Mouse (Mus musculus) effector memory CD4-positive, alpha-beta T cell, adult 5 months (primary cell): Measurements from ENCODE around the gene Ms4a3. TPM values are rescaled to one million over a fixed set of nuclear protein-coding genes. Genes with fewer than 3 reads are reported as not detected.

Experiments used
- polyA plus RNA-seq: library from polyadenylated mRNA; unstranded; fragments of 100-300 nt; shearing (Covaris generic); gene quantifications from one replicate; pipeline ENCODE4 v1.2.1, GENCODE M21; 2017

The Ms4a3 gene
- polyA plus RNA-seq: not detected

DNA sequence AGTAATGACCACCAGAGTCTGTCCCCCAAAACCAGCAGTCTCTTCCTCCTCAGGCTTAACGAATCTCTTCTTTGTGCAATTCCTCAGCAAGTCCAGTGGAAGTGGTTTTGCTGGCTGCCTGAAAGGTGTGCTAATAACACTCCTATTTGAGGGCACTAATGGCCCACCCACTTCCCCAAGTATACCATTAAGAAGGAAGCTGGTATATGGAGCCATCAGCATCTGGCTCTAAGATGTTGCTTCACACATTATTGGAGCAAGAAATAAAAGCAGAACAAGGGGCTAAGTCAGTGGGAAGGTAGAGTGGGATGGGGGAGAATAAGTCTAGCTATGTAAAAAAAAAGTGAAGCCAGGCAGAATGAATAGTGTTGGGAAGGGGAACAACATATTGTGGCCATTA, at the start of gene Ms4a3:
Ms4a3 (minus strand) TSS at position 120 of the 400 bp plus-strand sequence.

GRCm38 (mm10) chr19:11660459-11660858, 19.8 kb upstream of the Ms4a3 start, which contains the start of gene Oosp2:
Gene Oosp2, minus strand, starts transcription at chr19:11660559.

GRCm38 (mm10) chr19:11623551-11623950, 17.1 kb downstream of the Ms4a3 start, which contains the start of gene Ms4a2:
Gene Ms4a2, minus strand, starts transcription at chr19:11623719.

DNA sequence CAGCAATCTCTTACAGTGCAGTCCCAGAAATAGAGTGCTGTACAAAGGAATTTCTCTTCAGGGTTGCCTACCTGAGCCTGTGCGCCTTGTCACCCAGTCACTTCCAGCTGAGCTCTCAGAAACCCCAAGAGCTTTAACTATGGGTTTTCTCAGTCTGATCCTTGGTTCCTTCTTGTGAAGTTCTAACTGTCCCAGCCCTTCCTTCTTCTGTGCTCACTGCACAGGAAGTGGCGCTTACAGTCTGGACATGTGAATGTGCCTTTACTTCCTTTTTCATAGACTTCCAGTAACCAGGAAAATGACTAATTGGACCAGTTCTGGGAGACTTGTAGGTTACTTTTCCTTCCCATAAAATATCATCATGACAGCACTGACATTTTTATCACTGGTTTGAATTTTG, 36.0 kb downstream of the Ms4a3 start, which contains the start of gene Ms4a6d:
Ms4a6d (minus strand) TSS at position 247 of the 400 bp plus-strand sequence.

Other genes starting within 250 kb of the Ms4a3 start
- 109 TPM for gene Ms4a4c, start 236.1 kb downstream of the Ms4a3 start, polyA plus RNA-seq
- gene Ms4a4b, start 197.3 kb downstream of the Ms4a3 start, polyA plus RNA-seq: 2,305 TPM
- 11.8 TPM for gene Ms4a6c, start 171.5 kb downstream of the Ms4a3 start, polyA plus RNA-seq
- 441 TPM for gene Gm8369, start 154.9 kb downstream of the Ms4a3 start, polyA plus RNA-seq
- gene Ms4a6b, start 124.3 kb downstream of the Ms4a3 start, polyA plus RNA-seq: 579 TPM
- 0.66 TPM for gene Ms4a4d, start 104.0 kb downstream of the Ms4a3 start, polyA plus RNA-seq
- 16.2 TPM for gene Ms4a6d, start 36.0 kb downstream of the Ms4a3 start, polyA plus RNA-seq
- not detected for gene Ms4a2, start 17.1 kb downstream of the Ms4a3 start, polyA plus RNA-seq
- gene Oosp2, start 19.7 kb upstream of the Ms4a3 start, polyA plus RNA-seq: not detected
- gene Oosp1, start 50.3 kb upstream of the Ms4a3 start, polyA plus RNA-seq: not detected
- gene Oosp3, start 56.2 kb upstream of the Ms4a3 start, polyA plus RNA-seq: 0.64 TPM
- not detected for gene Gif, start 106.7 kb upstream of the Ms4a3 start, polyA plus RNA-seq
- gene Mrpl16, start 129.5 kb upstream of the Ms4a3 start, polyA plus RNA-seq: 34.4 TPM
- 1.6 TPM for gene Stx3, start 178.6 kb upstream of the Ms4a3 start, polyA plus RNA-seq
- gene Olfr1417, start 198.4 kb upstream of the Ms4a3 start, polyA plus RNA-seq: not detected
- gene Olfr1418, start 220.2 kb upstream of the Ms4a3 start, polyA plus RNA-seq: not detected
- not detected for gene Olfr1419, start 234.3 kb upstream of the Ms4a3 start, polyA plus RNA-seq
- not detected for gene Olfr1420, start 245.7 kb upstream of the Ms4a3 start, polyA plus RNA-seq